Mouse (Mus musculus) lung, adult 18-20 months (tissue): Measurements from ENCODE around the gene Fbxo6.
"Not testable (repeated sequence)": the region's sequence is repeated elsewhere in the genome, so short reads cannot be mapped to it uniquely, and the experiment has no call there.

Experiments
- DNase-seq, 2 experiments: peaks; one replicate each; pipeline ENCODE4 v3.0.0; 2022; ENCODE audit warnings: mixed read lengths in 2 of 2

The Fbxo6 gene

DNA sequence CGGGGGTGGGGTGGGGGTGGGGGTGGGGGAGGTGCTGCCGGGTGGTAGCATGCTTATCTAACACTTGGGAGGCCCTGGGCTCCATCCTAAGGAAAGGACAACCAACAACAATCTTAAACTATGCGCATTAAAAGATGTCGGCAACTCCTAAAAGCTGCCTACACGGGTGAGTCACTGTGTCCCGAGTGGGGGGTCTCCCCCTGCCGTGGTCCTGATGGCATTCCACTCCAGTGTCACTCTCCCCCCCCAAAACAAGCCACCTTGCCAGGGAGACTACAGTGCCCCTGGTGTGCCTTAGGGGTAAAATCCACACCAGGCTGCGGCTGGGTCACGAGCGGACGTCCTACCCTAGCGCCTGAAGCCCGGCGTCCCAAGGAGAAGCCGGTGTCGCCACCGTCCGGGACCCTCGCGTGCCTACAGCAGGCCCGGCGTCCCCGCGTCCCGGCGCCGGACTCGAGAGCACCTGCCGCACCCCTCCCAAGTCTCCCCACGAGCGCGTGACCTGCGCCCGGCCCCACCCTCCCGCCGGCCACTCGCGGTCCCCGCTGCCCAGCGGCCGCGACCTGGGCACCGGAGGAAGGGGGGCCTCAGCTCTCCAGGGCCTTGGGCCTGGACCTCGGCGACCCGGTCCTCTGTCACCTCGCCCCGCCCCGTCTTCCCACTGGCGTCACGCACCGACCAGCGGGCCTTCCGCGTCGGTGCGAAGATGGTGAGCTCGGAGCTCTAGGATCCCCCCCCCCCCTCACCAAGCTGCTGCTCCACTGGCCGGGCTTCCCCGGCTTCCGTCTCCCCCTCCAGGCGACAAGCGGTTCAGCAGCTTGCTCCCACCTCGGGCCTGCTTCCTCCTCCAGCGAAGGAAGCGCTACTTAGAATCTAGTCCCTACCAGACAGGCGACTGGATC lies at the start of gene Fbxo6:
Gene Fbxo6 (minus strand): TSS at position 874 of the 902 bp plus-strand sequence.
- peak; percentile 90 to 92 for DNase-seq

DNA sequence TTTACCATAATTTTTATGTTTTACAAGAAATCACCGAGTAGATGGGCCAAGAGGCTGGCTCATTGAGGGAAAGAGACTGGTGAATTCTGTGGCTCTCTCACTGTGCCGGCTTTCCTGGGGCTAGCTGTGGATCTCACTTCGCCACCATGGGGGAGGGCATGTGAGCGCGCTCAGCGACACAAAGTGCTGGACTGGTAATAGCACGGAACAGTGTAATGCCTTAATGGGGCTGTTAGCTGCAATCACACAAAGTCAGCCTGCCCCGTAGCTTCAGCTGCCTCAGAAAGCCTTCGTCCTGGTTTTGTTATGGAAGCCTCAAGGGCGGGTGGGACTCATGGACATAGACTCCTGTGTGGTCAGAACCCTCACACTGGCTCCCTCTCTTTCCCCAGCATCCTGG lies 46.8 kb upstream of the Fbxo6 start:
- no peak for DNase-seq

DNA sequence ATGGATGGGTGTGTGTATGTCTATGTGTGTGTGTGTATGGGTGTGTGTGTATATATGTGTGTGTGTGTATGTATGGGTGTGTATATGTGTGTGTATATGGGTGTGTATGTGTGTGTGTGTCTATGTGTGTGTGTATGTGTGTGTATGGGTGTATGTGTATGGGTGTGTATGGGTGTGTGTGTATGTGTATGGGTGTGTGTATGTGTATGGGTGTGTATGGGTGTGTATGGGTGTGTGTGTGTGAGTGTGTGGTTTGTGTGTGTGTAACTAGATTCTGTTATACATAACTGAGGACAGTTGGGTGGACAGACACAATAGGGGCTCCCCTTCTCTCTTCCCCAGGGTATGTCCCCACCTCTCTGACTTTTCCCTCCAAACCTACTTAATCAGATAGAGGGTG lies 42.5 kb upstream of the Fbxo6 start:
- no peak for DNase-seq

DNA sequence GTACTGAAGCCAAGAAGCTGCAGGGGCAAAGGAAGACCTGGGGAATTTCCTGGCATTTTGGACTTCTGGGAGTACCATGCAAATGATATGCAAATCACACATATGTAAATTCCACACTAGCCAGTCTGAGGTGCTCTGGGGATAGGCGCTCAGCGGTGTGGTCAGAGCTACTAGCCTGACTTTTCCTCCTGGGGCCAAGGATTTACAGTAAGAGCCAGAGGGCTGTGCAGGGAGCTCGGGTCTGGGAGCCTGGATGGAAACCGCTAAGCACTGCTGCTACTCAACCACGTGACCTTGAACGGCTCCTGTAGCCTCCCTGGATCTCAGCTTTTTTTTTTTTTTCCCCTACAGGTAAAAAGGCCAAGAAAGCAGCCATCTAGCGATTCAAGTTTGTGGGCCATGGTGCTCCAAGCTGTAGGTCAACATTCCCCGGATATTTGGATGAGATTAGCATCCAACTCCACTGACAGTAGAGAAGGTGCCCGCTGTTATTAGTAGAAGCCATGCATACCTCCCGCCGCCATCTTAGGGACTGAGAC lies 40.8 kb upstream of the Fbxo6 start:
- no peak for DNase-seq

DNA sequence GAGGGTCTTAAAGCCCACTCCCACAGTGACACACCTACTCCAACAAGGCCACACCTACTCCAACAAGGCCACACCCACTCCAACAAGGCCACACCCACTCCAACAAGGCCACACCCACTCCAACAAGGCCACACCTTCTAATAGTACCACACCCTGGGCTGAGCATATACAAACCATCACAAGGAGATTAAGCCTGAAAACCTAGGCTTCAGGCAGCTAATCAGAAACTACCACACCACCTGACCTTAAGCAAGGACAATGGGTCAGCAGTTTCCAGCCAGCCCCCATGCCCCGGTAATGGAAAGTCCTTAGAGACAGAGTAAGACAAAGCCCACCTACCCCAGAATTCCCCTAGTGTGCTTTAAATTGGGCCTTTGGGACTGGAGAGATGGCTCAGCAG lies 36.8 kb upstream of the Fbxo6 start:
- DNase-seq: not testable (repeated sequence)

DNA sequence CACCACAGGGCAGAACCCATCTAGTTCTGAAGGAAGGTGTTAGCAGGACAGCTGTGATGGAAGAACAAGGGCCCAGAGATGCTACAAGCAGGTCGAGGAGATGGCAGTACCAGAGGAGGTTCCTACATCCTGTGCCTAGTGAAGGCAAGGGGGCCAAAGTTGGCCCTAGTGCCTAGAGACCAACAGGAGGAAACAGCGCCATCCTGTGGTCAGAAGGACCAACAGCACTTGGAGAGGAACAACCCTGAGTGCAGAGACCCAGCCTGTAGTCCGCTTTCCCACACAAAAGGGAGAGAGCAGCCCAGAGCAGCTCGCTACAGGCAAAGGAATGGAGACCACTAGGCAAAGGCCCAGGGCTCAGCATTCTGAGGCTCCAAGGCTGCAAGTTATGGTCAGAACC lies 33.9 kb upstream of the Fbxo6 start:
- no peak for DNase-seq

DNA sequence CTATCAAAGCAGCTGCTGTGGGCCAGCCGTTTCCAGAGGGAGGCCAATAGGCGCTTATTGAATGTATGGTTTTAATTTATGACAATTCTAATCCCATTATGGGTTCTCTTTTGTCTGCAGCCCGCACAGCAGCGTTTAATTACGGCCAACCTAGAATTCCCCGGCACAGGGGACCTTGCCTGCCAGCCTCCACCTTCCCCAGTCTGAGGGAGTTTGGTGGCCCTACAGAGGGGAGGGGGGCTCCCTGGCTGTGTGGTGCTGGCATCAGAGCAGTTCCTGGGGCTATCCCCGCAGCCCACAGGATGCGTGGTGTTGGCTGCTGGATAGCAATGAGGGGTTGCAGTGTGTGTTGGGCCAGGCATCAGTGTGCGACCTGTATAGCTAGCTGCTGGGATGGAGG lies 32.6 kb upstream of the Fbxo6 start:
- DNase-seq: no peak

DNA sequence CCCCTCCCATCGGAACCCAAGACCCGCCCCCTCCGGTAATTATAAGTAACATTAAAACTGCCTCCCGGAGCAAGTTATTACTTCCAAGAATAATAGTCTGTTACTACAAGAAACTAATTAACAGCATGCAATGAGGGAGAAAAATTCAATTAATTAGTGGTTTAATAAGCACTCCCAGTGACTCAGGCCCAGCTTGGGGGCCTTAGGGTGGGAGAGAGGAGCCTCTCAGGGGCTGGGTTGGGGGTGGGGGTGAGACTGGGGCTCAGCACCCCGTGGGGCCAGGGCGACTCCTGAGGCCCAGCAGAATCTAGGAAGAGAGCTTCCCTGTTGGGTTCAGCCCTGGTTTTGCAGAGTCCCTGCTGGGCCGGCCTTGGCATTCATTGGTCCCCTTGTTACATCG lies 30.4 kb upstream of the Fbxo6 start:
- DNase-seq: no peak

DNA sequence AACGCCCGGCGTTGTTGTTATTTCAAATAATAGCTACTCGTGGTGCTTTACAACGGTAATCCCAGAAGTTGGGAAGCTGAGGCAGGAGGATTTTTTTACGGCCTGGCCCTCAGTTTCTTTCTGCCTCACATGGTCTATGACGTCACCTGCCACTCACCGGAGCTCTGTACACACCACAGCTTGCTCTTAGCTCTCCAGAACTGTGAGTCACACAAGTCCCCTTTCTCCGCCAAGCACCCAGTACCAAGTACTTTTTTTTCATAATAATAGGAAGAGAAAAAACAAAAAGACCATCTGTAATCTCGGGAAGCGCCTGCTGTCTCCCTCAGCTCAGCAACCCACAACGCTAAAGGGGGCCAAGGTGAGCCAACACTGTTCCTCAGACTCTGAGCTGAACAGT lies 29.5 kb upstream of the Fbxo6 start:
- no peak for DNase-seq

DNA sequence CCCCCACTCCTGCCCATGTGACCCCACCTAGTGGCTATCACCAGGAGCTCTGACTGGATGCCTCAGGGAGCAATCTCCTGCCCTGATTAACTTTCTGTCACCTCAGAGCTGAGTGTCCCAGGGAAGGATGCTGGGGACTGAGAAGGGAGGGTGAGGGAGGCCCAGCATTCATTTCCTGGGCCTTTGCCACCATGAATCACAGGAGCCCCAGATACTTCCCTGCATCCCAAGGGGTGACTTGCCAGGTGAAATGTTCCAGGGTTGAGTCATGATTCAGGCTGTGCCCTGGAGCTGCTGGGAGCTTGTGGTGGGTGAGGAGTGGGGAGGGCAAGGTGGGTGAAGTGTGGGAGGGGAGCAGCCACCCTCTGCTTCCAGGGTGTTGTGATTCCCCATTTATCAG lies 25.8 kb upstream of the Fbxo6 start:
- DNase-seq: no peak

DNA sequence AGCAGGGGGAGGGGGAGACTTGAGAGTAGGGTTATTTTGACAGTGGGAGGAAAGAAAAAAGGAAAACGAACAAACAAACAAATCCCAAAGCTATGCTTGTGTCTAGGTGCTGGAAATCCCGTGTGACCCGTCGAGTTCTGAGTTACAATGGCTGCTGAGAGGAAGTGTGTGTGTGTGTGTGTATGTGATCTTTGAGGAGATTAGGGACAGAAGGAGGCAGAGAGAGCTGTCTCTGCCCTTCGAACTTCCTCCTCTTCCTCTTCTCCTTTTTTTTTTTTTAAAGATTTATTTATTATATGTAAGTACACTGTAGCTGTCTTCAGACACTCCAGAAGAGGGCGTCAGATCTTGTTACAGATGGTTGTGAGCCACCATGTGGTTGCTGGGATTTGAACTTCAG lies 24.7 kb upstream of the Fbxo6 start:
- not testable (repeated sequence) for DNase-seq

DNA sequence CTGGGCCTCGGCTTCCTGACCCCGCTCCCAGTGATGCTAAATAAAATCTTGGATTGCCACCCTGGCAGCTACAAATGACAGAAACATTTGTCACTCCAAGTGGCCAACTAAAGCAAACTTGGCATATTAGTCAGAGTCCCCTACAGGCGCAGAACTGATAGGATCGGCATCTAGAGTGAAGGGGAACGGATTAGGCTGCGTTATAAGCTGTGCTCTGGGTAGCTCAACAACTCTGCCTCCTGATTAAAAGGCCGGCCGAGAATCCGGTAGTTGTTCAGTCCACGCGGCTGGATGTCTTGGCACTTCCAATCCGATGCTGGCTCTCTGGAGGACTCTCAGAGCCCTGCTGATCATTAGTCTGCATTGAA lies 22.5 kb upstream of the Fbxo6 start:
- DNase-seq: no peak

DNA sequence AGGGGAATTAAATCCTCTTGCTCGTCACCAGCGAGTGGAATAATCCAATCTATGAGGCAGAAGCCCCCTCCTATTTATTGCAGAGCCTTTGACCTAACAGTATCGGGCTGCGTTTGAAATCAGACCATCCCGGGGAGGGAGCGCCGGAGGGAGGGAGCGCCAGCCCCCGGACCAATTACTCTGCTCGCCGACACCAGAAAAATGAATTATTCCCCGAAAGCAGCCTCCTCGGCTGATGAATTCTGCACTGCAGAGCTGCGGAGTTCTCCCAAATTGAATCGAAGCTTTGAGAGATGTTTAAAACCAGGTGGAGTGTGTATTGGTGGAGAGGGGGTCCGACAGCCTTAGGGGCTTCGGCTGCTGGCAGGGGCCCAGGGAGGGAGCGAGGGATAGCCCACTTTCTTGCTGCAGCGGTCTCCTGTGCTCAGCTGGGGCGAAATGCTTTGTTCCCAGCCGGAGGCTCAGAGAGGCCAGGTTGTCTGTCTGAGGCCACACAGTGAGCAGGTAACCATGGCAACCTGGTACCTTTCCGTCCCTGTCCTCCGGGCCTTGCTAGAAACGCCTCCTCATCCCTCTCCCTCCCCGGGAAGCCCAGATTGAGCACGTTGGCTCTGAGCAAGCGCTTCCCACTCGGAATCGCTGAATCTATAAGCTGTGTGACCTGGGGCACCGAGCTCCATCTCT lies 22.0 kb upstream of the Fbxo6 start:
- no peak for DNase-seq

DNA sequence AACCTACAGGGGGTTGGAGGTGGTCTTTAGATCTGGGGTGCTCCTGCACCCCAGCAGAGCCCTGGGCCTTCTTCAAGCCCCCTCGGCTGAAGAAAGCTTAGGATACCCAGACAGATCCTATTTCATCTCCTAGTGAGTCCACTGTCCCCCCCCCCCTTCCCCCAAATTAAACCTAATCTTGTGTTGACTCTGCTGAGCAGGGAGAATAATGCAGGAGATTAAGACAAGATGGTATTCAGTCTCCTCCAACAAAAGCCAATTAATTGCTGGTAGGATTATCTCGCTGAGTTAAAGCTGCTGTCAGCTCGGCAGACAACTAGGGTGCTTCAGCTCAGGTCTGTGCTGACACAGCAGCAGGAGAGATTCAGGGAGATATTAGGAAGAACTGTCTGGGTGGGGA lies 19.3 kb upstream of the Fbxo6 start:
- DNase-seq: no peak

DNA sequence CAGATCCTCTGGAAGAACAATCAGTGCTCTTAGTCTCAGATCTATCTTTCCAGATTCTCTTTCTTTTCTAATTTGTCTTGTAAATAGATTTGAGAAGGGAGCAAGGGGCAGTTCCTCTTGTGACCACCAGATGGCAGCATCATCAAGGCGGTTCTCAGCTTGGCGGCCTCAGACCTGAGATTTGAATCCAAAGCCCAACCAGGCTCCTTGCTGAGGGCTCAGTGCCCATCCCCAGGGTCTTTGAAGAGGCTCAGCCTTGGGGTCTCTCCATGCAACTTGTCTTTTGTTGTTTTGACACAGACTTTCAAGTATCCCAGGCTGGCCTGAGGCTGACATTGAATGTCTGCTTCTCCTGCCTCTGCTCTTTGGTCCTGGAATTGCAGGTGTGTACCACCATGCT lies 18.9 kb upstream of the Fbxo6 start:
- no peak for DNase-seq

DNA sequence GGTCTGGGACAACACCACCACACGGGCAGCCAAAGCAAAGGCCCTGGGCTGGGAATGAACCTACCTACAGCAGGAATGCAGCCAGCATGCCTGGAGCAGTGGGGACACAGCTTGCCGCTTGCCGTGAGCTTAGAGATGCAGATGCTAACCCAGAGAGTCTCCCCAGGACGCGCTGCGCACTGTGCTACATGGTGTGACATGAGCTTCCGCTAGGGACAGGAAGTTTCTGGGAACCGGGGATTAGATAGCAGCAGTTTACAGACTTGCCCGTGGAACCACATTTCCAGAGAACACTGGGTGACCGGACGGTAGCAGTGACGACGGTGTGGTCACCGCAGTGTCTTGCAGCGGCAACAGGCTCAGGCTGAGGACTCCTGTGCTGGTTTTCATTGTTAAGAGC lies 17.6 kb upstream of the Fbxo6 start:
- DNase-seq: no peak

DNA sequence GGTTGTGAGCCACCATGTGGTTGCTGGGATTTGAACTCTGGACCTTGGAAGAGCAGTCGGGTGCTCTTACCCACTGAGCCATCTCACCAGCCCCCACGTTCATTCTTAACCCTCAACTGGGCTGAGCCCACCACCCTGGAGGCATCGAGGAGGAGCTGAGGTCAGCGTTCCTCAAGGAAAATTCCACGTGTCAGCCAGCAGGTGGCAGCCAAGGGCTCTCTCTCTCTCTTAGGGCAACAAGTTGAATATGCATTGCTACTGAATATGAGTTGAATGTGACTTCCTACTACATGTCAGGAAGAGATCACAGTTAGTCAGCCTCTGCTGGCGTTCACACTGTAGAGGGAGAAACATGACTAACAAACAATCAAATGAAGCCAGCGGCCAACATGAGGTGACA lies 16.3 kb upstream of the Fbxo6 start:
- DNase-seq: peak; percentile 39 to 59

DNA sequence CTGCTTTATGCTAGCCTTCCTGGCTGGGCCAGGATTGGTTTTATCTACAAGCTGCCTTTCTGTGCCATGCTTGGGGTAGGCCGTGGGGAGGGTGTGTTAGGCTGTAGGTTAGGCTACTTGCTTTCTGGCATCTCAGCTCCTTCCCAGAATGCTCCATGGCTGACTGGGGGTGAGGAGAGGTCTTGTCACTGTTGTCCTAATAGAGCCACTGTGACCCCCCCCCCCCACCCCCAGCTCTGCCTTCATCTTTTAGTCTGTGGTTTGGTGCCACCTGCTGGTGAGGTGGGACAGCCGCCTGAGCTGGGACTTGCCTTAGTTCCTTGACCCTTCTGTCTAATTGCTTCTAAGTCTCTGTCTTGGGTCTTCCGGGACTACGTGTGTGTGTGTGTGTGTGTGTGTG lies 15.0 kb upstream of the Fbxo6 start:
- peak; percentile 56 to 72 for DNase-seq

DNA sequence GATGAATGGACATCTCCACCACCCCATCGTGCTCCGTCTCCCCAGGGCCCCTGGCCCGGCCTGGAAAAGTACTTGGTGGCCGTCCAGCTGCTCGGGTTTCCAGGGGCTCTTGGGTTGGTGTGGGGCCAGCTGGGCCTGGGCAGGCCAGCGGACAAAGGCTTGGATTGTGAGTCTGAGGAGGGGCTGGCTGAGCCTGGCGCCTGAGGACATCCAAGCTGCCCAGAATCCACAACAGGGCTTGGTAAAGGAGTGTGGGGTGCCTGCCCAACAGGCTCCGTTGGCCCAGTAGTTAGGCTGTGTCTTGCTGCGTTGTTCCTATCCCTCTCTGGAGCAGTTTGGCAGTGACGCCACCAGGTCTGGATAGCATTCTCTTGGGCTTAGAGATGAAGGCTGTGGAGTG lies 14.5 kb upstream of the Fbxo6 start:
- DNase-seq: no peak

DNA sequence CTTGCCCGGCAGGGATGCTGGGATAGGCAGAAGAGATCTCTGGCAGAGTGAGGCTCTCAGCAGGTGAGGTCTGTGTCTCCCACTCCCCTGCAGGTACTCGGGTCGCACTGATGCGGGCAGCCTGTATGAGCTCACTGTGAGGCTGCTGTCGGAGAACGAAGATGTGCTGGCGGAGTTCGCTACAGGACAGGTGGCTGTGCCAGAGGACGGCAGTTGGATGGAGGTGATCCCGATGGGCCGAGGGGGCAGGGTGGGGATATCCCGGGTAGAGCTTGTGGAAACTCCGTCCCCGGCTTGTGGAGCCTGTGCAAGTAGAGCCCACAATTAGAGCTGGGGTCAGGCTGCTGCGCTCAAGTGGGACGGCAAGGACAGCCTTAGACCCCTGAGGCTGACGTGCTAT lies 13.6 kb upstream of the Fbxo6 start:
- DNase-seq: no peak

DNA sequence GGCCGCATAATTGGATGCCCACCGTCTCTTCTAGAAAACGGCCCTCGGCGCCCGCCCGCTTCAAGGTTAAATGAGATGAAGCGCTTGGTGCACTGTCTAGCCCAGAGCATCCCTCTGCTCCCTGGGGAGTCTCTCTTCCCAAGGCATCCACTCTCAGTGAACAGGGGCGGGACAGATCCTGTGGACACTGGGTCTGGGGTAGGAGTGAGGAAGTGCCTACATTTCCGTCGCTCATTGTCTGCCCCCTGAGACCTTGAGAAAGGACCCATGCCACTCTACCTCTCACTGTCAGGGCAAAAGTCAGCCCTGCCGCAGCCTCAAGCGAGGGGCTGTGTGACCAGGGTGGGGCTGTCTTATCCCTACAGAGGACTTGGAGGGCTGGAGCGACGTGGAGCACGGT lies 12.5 kb upstream of the Fbxo6 start:
- DNase-seq: no peak

DNA sequence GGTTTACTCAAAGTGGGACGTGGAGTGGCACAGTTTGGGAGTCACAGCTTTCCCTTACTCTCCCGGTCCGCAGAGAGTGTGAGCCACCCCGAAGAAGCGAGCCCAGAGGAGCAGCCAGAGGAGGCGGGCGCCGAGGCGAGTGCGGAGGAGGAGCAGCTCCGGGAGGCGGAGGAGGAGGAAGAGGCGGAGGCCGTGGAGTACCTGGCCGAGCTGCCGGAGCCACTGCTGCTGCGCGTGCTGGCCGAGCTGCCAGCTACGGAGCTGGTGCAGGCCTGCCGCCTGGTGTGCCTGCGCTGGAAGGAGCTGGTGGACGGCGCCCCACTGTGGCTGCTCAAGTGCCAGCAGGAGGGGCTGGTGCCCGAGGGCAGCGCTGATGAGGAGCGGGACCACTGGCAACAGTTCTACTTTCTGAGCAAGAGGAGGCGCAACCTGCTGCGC lies 12.1 kb upstream of the Fbxo6 start:
- peak; percentile 89 to 92 for DNase-seq

DNA sequence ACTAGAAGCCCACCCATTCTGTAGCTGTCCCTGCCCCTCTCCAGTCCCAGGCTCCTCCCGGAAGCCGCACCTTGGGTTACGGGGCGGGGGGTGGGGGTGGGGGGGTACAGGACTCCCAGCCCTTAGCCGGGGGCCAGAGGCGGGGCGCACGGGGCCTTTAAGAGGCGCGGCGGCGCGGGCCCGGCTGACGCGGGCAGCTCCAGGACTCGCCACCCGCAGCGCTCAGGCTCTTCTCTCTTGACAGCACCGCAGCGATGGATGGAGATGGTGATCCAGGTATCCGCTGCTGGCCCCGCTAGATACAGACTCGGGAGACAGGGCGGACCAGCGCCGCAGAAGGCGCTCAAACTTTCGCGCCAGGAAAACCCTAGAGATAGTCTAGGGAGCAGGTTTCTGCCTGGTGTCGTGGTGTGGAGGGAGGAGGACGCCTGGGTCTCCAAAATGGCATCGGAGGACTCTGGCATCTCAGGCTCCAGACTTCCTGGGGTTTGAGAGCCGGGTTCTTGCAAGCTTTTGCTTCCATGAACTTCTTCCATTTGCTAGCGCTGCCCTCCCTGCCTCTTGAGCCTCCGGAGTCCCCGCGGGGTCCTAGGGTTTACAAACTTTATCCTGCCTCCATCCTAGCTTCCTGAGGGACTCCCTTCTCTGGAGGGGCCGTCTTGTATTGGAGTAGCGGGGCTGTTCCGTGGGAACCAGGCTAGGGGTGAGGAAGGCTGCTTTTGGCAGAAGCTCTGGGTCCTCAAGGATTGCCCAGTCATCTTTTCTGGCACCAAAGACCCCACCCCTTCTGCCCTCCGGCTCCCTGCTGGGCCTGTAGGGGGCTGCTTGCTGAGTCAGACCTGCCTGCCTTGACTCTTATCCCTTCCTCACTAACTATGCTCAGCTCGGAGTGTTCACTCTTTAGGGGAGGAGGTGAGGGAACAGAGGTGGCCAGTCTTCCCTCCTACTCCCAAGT lies 8.8 kb upstream of the Fbxo6 start, which contains the start of the genes Fbxo44 and Fbxo2:
Gene Fbxo44 (minus strand): TSS at position 47 of the 955 bp plus-strand sequence.
Gene Fbxo2 (plus strand): TSS at position 186 of the 955 bp plus-strand sequence.
- DNase-seq: no peak
